Mouse (Mus musculus) CD4-positive, CD25-positive, alpha-beta regulatory T cell, adult 2 months (primary cell): ENCODE results near the gene Ank2.
A peak's percentile ranks its signal among the peaks of the same experiment; 100 is the strongest.

Experiments
- DNase-seq: peaks from one replicate; pipeline ENCODE4 v3.0.0-alpha.2; 2012; ENCODE audit warnings: low read depth, low spot score

Ank2 gene

GRCm38 (mm10) chr3:127034983-127035382, 464.2 kb downstream of the Ank2 start:
- no peak for DNase-seq

GRCm38 (mm10) chr3:127023992-127024391, 475.2 kb downstream of the Ank2 start:
- no peak for DNase-seq

DNA sequence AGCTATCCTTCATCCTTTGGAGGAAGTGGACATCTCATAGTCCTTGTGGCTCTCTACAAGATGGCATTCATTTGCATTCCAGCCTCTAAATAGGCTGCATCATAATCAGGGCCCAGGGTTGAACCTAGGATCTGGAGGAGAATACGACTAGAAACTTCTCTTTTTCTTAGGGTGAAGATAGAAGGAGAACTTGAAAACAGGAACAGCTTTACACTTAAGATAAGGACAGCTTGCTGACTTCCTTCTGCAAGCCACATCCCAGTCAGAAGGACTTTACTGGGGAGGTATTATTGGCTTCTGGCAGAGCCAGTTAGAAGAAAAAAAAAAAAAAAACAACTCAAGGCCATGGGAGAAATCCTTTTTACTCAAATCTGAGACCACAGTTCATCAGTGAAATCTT, 479.0 kb downstream of the Ank2 start:
- DNase-seq: no peak

DNA sequence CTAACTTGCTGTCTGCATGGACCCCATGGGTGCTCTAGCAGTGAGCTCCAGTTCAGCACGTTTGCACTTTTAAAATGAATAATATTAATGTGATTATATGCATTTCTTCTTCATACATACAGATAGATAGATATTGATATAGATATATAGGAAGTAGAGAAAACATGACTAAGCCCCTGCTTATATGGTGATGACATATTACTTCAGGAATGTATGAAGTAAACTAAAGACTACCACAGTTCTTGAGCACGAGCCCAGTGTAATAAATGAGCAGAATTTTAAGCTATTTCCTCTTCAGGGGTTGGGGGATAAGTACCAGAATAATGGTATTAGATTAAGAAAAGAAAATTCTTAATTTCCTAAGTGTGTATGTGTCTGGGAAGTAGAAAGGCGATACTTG, 479.4 kb downstream of the Ank2 start:
- no peak for DNase-seq

DNA sequence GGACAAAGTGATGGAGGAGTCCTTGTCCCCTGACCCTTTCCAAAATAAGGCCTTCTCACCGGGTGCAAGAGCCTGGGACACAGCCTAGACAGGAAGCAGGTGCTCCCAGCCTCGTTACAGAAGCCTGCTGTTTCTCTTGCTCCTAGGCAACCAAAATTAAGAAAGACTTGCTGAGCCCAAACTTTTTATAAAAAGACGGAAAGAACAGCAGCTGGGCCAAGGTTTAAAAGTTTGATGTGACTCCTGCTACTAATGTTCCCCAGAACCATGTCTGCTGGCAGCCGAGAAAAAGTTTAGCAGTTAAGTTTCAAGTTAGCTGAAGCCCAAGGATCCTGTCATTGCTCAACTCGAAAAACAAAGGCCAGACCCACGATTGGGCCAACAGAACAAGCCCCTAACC, 480.0 kb downstream of the Ank2 start:
- no peak for DNase-seq

DNA sequence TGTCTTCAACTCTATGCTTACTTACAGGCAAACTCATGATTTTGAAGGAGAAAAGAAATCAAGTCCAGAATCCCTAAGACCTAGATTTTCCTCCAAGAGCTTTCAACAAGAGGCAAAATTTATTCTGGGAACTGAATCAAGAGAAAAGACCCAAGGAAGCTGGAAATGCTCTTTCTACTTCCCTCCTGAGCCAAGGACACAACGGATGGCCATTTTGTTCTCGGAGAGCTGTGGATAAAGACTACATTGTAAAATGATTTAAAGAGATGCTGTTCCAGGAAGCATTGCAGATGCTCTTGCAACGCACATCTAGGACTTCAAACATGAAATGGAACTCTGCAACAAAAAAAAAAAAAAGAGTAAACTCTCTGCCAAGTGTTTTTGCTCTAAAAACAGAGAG, 481.6 kb downstream of the Ank2 start:
- no peak for DNase-seq

GRCm38 (mm10) chr3:127015596-127015995, 483.6 kb downstream of the Ank2 start:
- no peak for DNase-seq

DNA sequence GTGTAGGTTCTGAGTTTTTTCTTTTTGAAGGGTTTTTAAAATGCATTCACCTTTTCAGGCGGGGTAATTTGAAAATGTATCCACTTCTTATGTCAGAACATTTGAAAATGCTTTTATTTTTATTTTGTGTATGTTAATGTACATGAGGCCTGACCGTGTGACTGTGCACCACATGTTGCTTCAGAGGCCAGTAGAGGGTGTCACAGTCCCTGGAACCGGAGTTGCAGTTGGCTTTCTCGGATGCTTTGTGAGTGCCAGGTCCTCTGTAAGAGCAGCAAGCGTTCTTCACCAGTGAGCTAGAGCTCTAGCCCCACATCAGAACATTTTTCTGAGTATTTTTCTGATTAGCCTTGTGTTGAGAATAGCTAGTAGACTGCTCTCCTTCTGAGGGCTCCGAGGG, 484.0 kb downstream of the Ank2 start:
- no peak for DNase-seq

DNA sequence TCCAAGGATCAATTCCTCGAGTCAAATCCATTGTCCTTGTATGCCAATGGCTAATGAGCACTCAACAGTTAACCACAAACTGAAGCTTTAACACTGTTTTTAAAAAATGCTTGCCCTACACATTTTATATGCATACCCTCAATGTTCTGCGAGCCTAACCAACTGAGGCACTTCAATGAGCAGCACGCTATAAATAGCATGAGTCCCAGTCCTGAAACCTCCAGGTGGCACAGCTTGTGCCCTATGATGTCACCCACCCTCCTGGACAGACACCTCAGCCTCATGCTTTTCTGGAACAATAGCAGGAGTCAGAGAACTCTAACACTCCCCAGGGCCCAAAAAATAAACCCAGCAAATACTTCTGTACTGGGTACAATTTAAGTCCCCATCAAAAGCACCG, 485.2 kb downstream of the Ank2 start:
- no peak for DNase-seq

- peak; percentile 39 for DNase-seq
Observed at GRCm38 (mm10) chr3:127012525-127012924, 486.6 kb downstream of the Ank2 start.

- DNase-seq: no peak
Observed at GRCm38 (mm10) chr3:127005898-127006673, 493.1 kb downstream of the Ank2 start.

DNA sequence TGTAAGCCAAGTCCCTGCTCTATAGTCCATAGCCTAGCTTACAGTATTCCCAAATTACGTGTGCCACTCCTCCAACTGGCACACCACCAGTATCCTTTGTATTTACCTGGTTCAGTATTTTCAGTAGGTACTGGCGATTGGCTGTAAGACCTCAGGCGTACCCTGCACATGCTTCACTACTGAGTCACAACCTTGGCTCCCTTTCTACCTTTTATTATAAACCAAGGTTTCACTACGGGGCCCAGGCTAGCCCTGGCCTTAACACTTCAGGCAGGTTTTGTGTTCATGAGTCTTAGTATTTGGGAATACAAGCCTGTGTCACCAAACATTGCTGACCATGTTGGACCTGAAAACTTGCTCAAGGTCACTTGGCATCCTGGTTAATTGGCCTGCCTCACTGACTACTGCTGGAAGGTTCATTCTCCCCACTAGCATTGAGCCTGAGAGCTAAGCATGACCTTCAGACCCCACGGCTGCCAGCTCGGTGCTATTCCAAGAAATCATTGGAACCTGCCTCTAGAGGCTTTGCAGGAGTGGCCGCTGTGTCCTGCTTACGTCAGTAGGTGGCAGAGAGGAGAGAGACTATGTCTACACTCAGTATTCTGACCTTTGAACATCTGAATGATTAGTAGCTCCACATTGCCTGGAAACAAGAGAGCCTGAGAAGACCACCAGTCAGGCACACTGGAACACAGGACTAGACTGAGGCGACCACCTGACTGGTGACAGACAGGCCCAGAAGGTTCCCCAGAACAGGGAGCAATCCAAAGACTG, 494.1 kb downstream of the Ank2 start:
- DNase-seq: no peak

DNA sequence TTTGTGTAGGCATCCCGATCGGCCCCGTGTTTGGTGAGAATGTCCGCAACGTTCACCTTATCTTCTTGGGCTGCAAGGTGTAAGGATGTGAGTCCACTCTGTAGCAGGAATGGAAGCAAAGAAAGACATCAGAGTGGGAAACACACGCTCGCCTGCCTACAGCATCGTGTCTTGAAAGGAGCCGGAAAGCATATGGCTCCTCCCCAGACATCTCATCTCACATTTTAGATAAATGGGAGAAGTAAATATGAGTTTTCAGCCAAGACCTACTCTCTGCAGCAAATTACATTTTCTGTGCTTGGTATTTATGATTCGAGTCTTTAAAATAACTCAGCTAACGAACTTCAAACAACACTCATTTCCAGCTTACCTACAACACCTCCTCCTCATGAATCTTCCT, 495.2 kb downstream of the Ank2 start:
- DNase-seq: no peak

DNA sequence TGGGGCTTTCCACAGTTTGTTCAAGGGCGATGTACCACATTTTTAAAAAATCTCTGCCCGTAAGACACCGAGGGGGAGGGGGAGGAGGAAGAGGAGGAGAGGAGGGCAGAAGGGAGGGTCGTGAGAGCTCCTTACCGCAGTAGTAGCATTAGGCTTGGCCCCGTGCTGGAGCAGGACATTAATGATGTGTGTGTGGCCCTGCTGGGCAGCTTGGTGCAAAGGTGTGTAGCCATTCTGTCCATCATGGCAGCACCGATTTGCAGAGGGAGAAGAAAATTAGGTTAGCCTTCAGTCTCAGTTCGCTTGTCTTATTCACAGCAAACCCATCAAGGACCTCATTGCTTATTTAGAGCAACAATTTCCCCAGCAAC, 500.4 kb downstream of the Ank2 start:
- DNase-seq: no peak

DNA sequence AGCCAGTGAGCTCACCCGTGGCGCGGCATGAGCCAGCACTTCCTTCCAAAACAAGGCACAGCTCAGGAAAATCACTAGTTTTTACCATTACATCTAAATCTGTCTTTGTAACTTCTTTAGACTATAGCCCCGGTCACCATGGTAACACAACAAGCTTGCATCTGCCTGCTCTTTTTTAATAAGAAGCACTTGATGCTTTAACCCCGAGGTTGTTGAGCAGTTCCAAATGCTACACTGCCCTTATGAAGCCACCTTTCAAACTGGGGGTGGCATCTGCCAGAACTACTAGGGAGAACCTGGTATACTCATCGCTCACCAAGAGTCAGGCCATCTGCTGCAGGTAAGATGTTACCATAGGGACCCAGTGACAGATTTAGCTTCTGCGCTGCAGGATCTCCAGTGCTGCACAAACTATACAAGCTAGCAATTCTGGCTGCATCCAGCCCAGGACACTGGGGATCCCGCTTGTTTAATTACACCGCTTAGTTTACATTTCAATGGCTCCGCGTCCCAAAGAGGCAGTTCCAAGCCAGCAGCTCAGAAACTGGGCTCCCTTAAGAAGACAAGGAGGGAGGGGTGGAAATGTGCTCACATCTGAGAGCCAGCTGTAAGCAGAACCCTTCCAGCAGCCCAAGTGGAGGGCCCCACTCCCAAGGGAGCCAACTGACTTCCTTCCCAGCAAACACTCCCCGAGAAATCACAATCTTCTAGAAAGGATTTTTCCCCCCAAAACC, 501.0 kb downstream of the Ank2 start:
- no peak for DNase-seq

GRCm38 (mm10) chr3:126997391-126998007, 501.7 kb downstream of the Ank2 start:
- DNase-seq: no peak

- no peak for DNase-seq
Observed at GRCm38 (mm10) chr3:126996721-126997120, 502.4 kb downstream of the Ank2 start.

DNA sequence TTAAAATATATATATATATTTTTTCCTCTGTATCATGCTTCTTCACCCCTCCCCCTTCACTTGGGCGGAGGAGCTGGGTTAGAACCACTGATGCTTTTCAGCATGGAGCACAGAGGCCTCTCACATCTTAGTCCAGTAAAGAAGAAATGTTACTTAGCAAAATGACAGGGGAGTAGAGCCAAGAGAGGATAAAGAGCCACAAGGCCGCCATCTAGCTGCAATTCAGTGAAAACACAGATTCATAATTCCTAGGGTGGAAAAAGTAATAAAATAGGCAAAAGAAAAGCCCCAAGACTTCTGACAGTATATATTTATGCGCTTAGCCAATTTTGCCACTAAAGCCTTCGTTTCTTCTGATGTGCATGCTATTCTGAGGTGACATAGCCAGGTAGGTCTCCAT, 503.2 kb downstream of the Ank2 start:
- DNase-seq: no peak

DNA sequence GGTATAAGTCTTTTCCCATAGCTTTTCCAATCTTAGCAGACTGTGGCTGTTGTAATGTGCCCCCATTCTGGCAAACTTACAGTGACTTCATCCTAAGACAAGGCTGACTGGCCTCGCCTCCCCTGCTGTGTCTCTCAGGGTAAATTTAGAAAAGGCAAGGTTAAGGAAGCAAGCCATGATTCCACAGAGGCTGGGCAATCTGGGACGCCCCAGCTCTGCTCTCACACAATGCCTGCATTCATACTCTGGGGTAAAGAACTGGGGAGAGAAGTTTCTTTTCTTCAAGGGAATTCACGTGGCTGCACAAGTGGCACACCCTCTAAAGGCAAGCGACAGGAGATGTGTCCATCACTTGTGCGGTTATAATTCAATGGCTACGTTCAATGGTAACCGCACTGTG, 505.0 kb downstream of the Ank2 start:
- no peak for DNase-seq

DNA sequence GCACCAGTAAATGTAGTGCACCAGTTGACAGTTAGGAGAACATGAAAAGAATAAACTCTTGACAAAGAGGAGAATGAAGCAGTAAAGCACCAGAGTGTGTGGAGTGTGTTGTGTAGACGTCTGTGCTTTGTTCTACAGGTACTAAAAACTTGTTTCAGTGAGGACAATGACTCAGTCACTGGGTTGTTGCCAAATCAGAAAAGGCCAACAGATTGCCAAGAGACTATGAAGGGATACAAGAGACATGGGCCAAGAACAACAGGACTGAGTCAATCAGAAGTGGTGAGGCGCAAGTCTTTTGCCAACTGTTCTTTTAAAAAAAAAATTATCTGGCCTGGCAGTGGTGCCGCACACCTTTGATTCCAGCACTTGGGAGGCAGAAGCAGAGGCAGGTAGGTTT, 509.2 kb downstream of the Ank2 start:
- no peak for DNase-seq

DNA sequence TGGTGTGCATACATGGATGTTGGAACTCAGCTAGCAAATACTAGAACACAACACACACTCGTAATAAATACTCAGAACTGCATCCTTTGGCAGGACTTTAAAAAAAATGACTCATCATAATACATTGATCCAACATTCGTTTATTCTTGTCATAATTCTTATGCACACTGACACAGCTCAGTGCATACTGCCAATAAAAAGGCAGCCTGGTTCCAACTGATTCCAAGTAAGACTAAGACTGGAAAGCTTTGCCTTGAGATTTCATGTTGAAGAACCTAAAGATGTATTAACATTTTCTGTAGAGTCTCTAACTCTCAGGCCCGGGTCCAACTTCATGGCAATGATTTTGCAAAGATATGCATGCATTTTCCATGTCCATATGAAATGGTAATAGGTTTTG, 512.5 kb downstream of the Ank2 start:
- DNase-seq: no peak

- DNase-seq: no peak
Observed at GRCm38 (mm10) chr3:126982814-126983213, 516.3 kb downstream of the Ank2 start.
